Comparison of ENCODE assay signal across 25 mouse cellular contexts in the genomic region with DNA sequence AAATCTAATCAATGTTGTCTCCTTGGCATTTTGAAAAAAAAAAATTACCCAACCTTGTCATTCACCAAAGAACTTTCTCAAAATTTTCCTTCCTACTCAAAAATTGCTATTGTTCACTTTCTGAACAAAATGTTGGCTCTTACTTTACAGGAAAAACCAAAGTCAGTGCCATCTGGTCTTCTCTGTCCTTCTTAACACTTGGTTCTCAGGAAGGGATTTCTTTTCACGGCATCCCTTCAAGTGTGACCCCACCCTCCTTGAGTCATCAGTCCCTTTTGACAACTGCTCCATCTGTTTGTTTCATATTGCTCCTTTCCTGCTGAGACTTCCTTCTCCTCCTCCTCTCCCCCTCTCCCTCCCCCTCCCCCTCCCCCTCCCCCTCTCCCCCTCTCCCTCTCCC.
"Had no signal": no experiment of that assay in that cellular context is flagged by ENCODE, and none has a peak within 500 bp of the region (broad histone marks: within the 10 kb centered on the region; RNA-seq: fewer than 3 reads in every experiment).

No protein-coding gene starts in this region.

- H3K27me3 ChIP-seq: limb, embryonic 12.5 days; limb, embryonic 15.5 days; midbrain, embryonic 13.5 days; neural tube, embryonic 13.5 days had no signal

- H3K36me3 ChIP-seq: limb, embryonic 12.5 days; limb, embryonic 15.5 days; midbrain, embryonic 13.5 days; neural tube, embryonic 13.5 days had no signal

- H3K4me1 ChIP-seq: limb, embryonic 12.5 days; limb, embryonic 15.5 days; midbrain, embryonic 13.5 days; neural tube, embryonic 13.5 days had no signal

- DNase-seq: kidney, adult 18-20 months; kidney, adult 9 months; kidney, postnatal 14 days; kidney, postnatal 4 days; layer of hippocampus, adult 9-11 months; layer of hippocampus, postnatal 36 days; left cerebral cortex, postnatal 4 days; liver, postnatal 0 days; lung, embryonic 14.5 days; retina, postnatal 1 day; right cerebral cortex, postnatal 4 days; thymus, adult 18-20 months; thymus, postnatal 36 days had no signal

- H3K4me2 ChIP-seq: limb, embryonic 12.5 days; limb, embryonic 15.5 days; liver, embryonic 11.5 days; lung, embryonic 14.5 days; midbrain, embryonic 13.5 days; neural tube, embryonic 13.5 days had no signal

- H3K9me3 ChIP-seq: limb, embryonic 12.5 days; limb, embryonic 15.5 days; midbrain, embryonic 13.5 days; neural tube, embryonic 13.5 days had no signal

- H3K4me3 ChIP-seq: limb, embryonic 12.5 days; limb, embryonic 15.5 days; midbrain, embryonic 13.5 days; myocyte; neural tube, embryonic 13.5 days had no signal

- H3K9ac ChIP-seq: limb, embryonic 12.5 days; limb, embryonic 15.5 days; liver, embryonic 14.5 days; liver, postnatal 0 days; lung, embryonic 14.5 days; midbrain, embryonic 13.5 days; neural tube, embryonic 13.5 days had no signal

- H3K27ac ChIP-seq: limb, embryonic 12.5 days; limb, embryonic 15.5 days; liver, embryonic 14.5 days; macrophage; midbrain, embryonic 13.5 days; neural tube, embryonic 13.5 days; stomach, postnatal 0 days had no signal

- ATAC-seq: intestine, embryonic 16.5 days; liver, postnatal 0 days; lung, postnatal 0 days; midbrain, embryonic 13.5 days; midbrain, embryonic 16.5 days had no signal
